Mouse (Mus musculus): Measurements from ENCODE around the gene Erich2. TPM values are rescaled to one million over a fixed set of nuclear protein-coding genes. Genes with fewer than 3 reads are reported as not detected.

Erich2 gene
- total RNA-seq, 1 experiment from 2014 or later, result 0.45 TPM

DNA sequence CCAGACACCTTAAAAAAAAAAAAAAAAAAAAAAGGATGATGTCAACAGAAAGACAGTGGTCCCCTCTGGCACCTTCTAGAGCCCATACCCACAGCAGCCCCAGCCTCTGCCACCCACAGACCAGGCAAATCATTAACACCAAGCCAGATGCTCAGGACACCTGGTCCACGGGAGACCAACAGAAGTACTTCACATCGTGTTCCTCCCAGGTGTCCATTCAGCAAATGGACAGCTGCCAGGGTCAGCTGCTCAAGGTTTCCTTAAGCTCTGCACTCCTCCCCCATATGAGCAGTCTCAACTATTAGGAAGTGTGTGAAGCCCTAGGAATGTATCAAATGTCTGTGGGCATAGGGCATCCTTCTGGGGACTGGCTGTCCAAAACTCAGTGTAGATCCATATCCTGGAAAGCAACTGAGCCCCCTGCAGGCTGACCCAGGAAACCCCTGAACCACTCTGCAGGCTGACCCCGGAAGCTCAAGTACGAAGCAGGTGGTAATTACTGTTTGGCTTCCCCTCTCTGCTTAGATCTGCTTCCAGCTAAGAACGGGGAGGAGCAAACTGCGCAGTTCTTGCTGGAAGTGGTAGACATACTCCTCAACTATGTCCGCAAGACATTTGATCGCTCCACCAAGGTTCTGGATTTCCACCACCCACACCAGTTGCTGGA is 65.1 kb downstream of the Erich2 start:
- no peak for ATAC-seq (replicated peaks in 1 of 2; ENCODE audit: insufficient read depth in 1 of 2, low FRiP score in 2 of 2, low TSS enrichment in 1 of 2, low read depth in 1 of 2, poor library complexity in 2 of 2, severe bottlenecking in 2 of 2)

DNA sequence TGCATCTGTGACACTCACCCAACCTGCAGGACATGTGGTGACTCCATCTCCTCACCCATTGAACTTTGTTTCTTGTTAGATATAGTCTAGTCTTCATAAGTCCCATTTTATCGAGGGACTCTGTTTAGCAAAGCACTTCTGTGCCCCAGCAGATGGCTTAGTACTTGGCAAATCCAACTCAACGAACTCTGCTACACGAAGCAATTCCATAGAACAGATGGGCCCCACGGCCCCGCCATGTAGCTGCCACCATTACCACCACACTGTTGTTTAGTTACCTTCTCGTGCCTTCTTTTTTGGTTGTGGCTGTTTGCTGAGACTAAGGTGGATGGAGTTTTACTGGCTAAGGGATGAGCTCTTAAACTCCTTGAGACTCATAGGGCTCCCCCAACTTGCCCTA is 79.6 kb downstream of the Erich2 start:
- ATAC-seq (replicated peaks in 1 of 2; ENCODE audit: insufficient read depth in 1 of 2, low FRiP score in 2 of 2, low TSS enrichment in 1 of 2, low read depth in 1 of 2, poor library complexity in 2 of 2, severe bottlenecking in 2 of 2), result no peak

Other genes starting within 250 kb of the Erich2 start
- not detected in 2 replicates for gene Sp5, start 33.9 kb upstream of the Erich2 start, total RNA-seq (2017)
- gene Gad1, start 44.3 kb downstream of the Erich2 start, total RNA-seq (2017), result not detected in 2 replicates
- gene Gorasp2, start 152.8 kb downstream of the Erich2 start, total RNA-seq (2017), result 33.4 and 42.1 TPM in 2 replicates
- not detected in 2 replicates for gene Gm26558, start 153.3 kb downstream of the Erich2 start, total RNA-seq (2017)

Measured in hematopoietic stem cell, adult 5-6 weeks (primary cell).